Mouse (Mus musculus) limb, embryonic 10.5 days (tissue): ENCODE data around the gene Elavl1. TPM values are rescaled to one million over a fixed set of nuclear protein-coding genes. Genes with fewer than 3 reads are reported as not detected.
"Not testable (repeated sequence)": the region's sequence is repeated elsewhere in the genome, so short reads cannot be mapped to it uniquely, and the experiment has no call there.

Source experiments
- DNase-seq: peaks from one replicate; pipeline ENCODE4 v3.0.0-alpha.2; 2017; ENCODE audit warnings: low spot score
- H3K27ac ChIP-seq: fragments of 300-500 bp; sonication (generic); 2 replicates; pipeline ENCODE4 v1.5.1; 2016; ENCODE audit warnings: mild to moderate bottlenecking
- H3K27me3 ChIP-seq: fragments of 300-500 bp; sonication (generic); 2 replicates; pipeline ENCODE4 v1.6.1; 2016; ENCODE audit warnings: low read depth, mild to moderate bottlenecking; ENCODE audit not compliant: poor library complexity, severe bottlenecking
- H3K36me3 ChIP-seq: fragments of 300-500 bp; sonication (generic); 2 replicates; pipeline ENCODE4 v1.6.1; 2016; ENCODE audit warnings: mild to moderate bottlenecking, moderate library complexity
- H3K4me1 ChIP-seq: fragments of 300-500 bp; sonication (generic); 2 replicates; pipeline ENCODE4 v1.6.1; 2016
- H3K4me3 ChIP-seq: fragments of 300-500 bp; sonication (generic); 2 replicates; pipeline ENCODE4 v1.5.1; 2016; ENCODE audit warnings: mild to moderate bottlenecking, moderate library complexity
- H3K9me3 ChIP-seq: fragments of 300-500 bp; sonication (generic); replicated peaks from 2 replicates; pipeline ENCODE4 v1.6.1; 2016; ENCODE audit warnings: mild to moderate bottlenecking
- WGBS: fragments of 180-500 bp; shearing (Covaris S2); methylation state at CpG from one replicate; pipeline ENCODE4 v1.1.7; 2016; 5-methylcytosine and 5-hydroxymethylcytosine counted together
- polyA plus RNA-seq: library from polyadenylated mRNA; unstranded; fragments of >200 nt; fragmentation: Nextera tagmentation; extraction: Ambion mirVana; gene quantifications from 2 replicates; pipeline ENCODE4 v1.2.1, GENCODE M21; 2016

Gene Elavl1
- polyA plus RNA-seq, 1 experiment from 2014 or later = 373 TPM

DNA sequence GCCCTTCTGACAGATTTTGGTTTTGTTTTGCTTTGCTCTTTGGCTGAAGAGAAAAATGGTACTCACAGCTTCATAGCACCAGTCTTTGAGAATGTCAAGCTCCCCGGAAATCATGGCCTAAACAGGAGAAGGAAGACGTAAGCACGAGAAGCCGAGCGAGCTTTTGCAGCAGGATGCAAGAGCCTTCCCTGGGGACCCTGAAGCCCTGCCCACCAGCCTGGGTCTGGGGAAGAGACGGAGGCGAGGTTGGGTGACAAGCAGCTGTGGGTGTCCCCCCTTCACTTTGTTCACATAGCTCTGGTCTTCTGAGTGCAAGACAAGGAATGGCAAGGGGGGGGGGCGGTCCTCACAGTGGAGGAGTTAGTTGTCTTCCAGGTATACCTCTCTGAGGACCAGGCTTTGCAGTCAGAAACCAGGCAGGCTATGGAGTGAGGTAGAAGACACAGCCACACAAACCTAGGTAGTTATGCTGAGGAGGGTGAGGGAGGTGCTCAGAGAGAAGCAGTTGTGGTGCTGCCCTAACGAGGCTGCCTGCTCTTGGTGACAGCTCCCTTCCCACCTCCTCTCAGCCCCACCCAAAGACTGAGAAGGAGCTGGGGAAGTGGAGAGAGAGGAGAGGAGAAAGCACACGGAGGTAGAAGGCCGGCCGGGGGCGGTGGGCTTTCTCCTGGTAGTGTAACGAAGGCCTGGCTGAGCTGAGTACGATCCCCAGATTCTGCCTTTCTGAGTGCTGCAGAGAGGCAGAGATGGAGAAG, 59.9 kb downstream of the Elavl1 start:
- Histone ChIP-seq H3K27me3 (no peaks in the 10 kb centered on the region), H3K4me1 (peaks cover under 1% of the 10 kb centered on the region; the same call in 1 of the 2 replicates), H3K4me3 (no peak overlapping the region), H3K36me3 (peaks cover 100% of the 10 kb centered on the region), H3K27ac (no peak overlapping the region), H3K9me3 (no peaks in the 10 kb centered on the region)
- 92% methylated on average over 15 of the region's 15 CpGs for WGBS
- no peak for DNase-seq

DNA sequence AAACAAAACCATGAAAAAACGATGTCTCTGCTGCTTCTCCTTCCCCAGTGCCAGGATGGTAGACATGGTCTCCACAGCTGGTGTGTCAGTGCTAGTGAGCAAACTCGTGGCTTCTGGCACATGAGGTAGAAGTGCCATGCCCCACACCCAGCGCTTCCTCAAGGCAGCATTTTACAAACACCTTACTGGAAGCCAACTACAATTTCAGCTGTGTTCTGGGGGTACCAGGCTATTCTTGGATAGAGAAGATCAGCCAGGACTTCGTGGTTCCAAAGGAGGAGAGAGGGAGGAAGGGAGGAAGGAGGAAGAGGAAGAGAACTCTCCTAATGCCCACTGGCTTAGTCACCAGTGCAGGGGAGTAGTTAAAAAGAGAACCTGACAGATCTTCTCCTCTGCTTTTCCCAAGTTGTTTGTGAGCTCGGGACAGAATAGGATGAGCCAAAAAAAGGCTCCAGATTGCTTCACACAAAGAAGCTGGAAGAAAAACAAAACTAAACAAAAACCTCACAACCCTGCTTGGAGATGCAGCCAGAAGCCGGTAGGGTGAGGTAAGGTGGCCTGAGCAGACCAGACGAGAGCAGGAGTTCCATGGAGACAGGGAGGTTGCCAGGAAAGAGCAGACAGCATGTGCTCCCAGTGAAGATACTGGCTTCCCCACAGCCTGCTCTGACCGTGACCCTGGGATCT, 62.0 kb downstream of the Elavl1 start:
- Histone ChIP-seq H3K4me3 (no peak overlapping the region), H3K27ac (no peak overlapping the region), H3K9me3 (no peaks in the 10 kb centered on the region), H3K27me3 (no peaks in the 10 kb centered on the region), H3K4me1 (peaks cover 17% of the 10 kb centered on the region), H3K36me3 (peaks cover 87% of the 10 kb centered on the region)
- WGBS = 93% methylated on average over 8 of the region's 8 CpGs
- no peak for DNase-seq

GRCm38 (mm10) chr8:4259805-4260170, 65.4 kb downstream of the Elavl1 start:
- DNase-seq = no peak
- Histone ChIP-seq H3K27ac (peak overlapping the region; percentile 99), H3K4me3 (peak overlapping the region; percentile 90; the same call in 1 of the 2 replicates), H3K4me1 (peaks cover 35% of the 10 kb centered on the region), H3K9me3 (no peaks in the 10 kb centered on the region), H3K27me3 (no peaks in the 10 kb centered on the region), H3K36me3 (peaks cover 84% of the 10 kb centered on the region)
- WGBS = 81% methylated on average over 4 of the region's 4 CpGs

DNA sequence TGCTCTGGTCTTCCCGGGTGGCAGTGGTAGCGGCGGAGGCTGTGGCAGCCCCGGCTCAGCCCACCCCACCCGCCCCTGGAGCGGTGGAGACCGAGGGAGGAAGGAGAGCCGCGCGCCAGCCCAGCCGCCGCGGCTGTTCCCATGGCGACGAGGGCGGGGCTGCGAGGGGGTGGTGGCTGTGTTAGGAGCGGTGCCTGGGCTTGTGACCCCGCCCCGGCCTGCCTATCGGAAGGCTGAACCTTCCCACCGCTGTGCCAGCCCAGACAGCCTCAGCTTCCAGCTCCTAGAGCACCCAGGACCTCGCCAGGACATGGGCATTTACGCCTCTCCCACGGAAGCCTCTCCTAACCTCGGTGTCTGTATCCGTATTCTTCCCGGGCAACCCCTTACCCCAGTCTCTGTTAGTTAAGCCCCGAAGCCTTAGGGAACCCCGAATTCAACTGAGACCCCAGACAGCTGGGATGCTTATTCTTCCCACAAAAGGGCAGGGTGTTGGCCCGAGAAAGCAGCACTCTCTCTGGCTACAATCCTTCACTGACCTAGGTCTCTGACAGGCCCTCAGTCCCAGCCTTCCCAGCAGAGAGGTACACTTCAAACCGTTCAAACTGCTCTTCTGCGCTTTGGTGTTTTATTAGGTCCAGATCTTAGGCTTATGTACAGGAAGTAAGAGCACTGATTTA, 65.9 kb downstream of the Elavl1 start, which contains the start of gene Ctxn1:
Gene Ctxn1 (minus strand): TSS at position 150 of the 680 bp plus-strand sequence.
- H3K36me3 ChIP-seq = peaks cover 84% of the 10 kb centered on the region
- DNase-seq = peak; percentile 98
- no peaks in the 10 kb centered on the region for H3K27me3 ChIP-seq
- H3K9me3 ChIP-seq = no peaks in the 10 kb centered on the region
- H3K4me1 ChIP-seq = peaks cover 38% of the 10 kb centered on the region
- H3K27ac ChIP-seq = peak within 1 kb of the TSS; percentile 99
- H3K4me3 ChIP-seq = peak within 1 kb of the TSS; percentile 90
- WGBS = 6% methylated on average over 32 of the region's 33 CpGs

GRCm38 (mm10) chr8:4258678-4259077, 66.5 kb downstream of the Elavl1 start:
- Histone ChIP-seq H3K27me3 (no peaks in the 10 kb centered on the region), H3K9me3 (no peaks in the 10 kb centered on the region), H3K4me1 (peaks cover 43% of the 10 kb centered on the region), H3K27ac (peak overlapping the region; percentile 99), H3K36me3 (peaks cover 81% of the 10 kb centered on the region), H3K4me3 (peak overlapping the region; percentile 90)
- DNase-seq = no peak
- under 1% methylated on average over 32 of the region's 32 CpGs for WGBS

GRCm38 (mm10) chr8:4258233-4258632, 67.0 kb downstream of the Elavl1 start:
- peaks cover 77% of the 10 kb centered on the region for H3K36me3 ChIP-seq
- peaks cover 47% of the 10 kb centered on the region for H3K4me1 ChIP-seq
- 2% methylated on average over 35 of the region's 35 CpGs for WGBS
- H3K27me3 ChIP-seq = no peaks in the 10 kb centered on the region
- H3K9me3 ChIP-seq = no peaks in the 10 kb centered on the region
- peak overlapping the region; percentile 99 for H3K27ac ChIP-seq
- peak; percentile 94 for DNase-seq
- H3K4me3 ChIP-seq = peak overlapping the region; percentile 90

GRCm38 (mm10) chr8:4257350-4257749, 67.9 kb downstream of the Elavl1 start:
- Histone ChIP-seq H3K9me3 (no peaks in the 10 kb centered on the region), H3K4me3 (peak overlapping the region; percentile 90), H3K27ac (peak overlapping the region; percentile 99), H3K4me1 (peaks cover 47% of the 10 kb centered on the region), H3K27me3 (no peaks in the 10 kb centered on the region), H3K36me3 (peaks cover 68% of the 10 kb centered on the region)
- WGBS = 83% methylated on average over 4 of the region's 4 CpGs
- DNase-seq = no peak

- H3K36me3 ChIP-seq = peaks cover 63% of the 10 kb centered on the region
- peaks cover 47% of the 10 kb centered on the region for H3K4me1 ChIP-seq
- no peak for DNase-seq
- 77% methylated on average over 4 of the region's 4 CpGs for WGBS
- 0 out of 2 replicates have a peak overlapping the region, but pooled peaks have one; percentile 90 for H3K4me3 ChIP-seq
- no peaks in the 10 kb centered on the region for H3K9me3 ChIP-seq
- H3K27me3 ChIP-seq = no peaks in the 10 kb centered on the region
- no peak overlapping the region for H3K27ac ChIP-seq
These were observed 68.3 kb downstream of the Elavl1 start for GRCm38 (mm10) chr8:4256911-4257310.

DNA sequence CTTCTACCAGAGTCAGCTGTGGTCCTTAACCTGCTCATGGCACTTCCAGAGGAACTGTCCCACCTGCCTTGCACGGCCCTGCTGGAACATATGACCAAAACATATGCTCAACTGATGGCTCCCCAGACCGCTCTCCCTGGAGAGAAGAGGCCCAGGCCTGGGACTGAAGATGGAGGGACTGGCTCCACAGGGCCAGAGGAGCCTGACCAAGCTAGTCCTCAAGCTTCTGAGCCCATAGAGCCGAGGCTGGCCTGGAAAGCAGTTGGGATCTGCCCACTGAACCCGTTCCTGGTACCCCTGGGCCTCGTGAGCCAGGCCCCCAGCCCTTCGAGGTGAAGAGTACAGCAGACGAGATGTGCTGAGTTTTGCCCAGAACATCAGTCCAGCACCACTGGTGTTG, 69.7 kb downstream of the Elavl1 start:
- not testable (repeated sequence) for DNase-seq, H3K9me3 ChIP-seq, H3K27ac ChIP-seq, H3K27me3 ChIP-seq, H3K4me3 ChIP-seq
- Histone ChIP-seq H3K36me3 (peaks cover 49% of the 10 kb centered on the region), H3K4me1 (peaks cover 50% of the 10 kb centered on the region)
- WGBS = 87% methylated on average over 7 of the region's 7 CpGs

GRCm38 (mm10) chr8:4254001-4254400, 71.2 kb downstream of the Elavl1 start:
- WGBS = 77% methylated on average over 6 of the region's 6 CpGs
- Histone ChIP-seq H3K4me1 (peaks cover 48% of the 10 kb centered on the region), H3K27ac (0 out of 2 replicates have a peak overlapping the region, but pooled peaks have one; percentile 95)

DNA sequence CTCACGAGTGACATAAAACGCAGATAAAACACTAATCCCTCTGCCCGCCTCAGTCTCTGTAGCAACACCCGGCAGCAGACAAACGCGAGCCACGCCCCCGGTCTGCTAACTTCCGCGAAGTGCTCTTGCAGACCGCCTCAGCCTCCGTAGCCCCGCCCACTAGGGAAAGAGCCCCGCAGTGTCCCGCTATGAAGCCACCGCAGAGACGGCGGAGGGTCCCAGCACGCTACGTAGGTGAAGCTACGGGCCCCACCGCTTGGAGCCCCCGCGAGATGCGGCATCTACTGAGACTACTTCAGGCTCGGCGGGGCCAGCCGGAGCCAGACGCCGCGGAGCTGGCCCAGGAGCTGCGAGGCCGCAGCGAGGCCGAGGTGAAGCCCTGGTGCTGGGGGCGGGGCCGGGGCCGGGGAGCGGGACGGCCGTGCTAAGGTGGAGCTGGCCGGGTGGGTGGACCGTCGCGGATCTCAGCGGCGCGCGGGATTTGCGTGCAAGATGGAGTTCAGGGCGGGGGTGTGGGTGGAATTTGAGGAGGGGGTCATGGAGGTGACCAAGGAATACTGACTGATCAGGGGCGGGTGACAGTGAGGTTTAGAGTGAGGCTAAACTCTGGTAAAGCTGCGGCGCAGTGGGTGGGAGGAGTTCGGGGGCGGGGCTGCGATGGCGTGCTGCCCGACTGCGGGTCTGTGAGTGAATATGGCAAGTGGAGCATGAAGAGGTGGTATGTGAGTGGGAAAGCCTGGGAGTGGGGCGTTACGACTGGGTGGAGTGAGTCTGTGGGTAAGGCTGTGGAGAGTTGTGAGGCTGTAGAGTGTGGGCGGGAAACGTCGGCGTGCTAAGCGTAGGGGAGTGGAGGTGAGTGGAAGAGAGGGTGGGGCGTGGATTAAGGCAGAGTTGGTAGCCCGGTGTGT, 72.0 kb downstream of the Elavl1 start, which contains the start of gene Snapc2:
Gene Snapc2 (plus strand): TSS at position 147 of the 908 bp plus-strand sequence.
- peak within 1 kb of the TSS; percentile 95 for H3K27ac ChIP-seq
- H3K4me3 ChIP-seq = peak within 1 kb of the TSS; percentile 91
- peak; percentile 97 for DNase-seq
- peaks cover 53% of the 10 kb centered on the region for H3K4me1 ChIP-seq
- under 1% methylated on average over 69 of the region's 69 CpGs for WGBS
- no peaks in the 10 kb centered on the region for H3K9me3 ChIP-seq
- H3K27me3 ChIP-seq = 0 out of 2 replicates have a peak, but pooled peaks cover 10% of the 10 kb centered on the region
- peaks cover 54% of the 10 kb centered on the region for H3K36me3 ChIP-seq

More at GRCm38 (mm10) chr8:4254001-4254400, 71.2 kb downstream of the Elavl1 start:
- H3K36me3 ChIP-seq = peaks cover 52% of the 10 kb centered on the region
- no peaks in the 10 kb centered on the region for H3K9me3 ChIP-seq
- peak overlapping the region; percentile 91 for H3K4me3 ChIP-seq
- DNase-seq = no peak
- 0 out of 2 replicates have a peak, but pooled peaks cover 10% of the 10 kb centered on the region for H3K27me3 ChIP-seq
